Mouse (Mus musculus): ENCODE results near the gene Atrnl1.

- TF ChIP-seq POLR2A (IDR thresholded peaks at IDR 0.05; ENCODE audit: low read depth, low read length): no peak
- no peak for TF ChIP-seq CTCF (IDR thresholded peaks at IDR 0.05; ENCODE audit: extremely low read depth, insufficient read depth, insufficient read length, insufficient replicate concordance)
Observed at GRCm38 (mm10) chr19:57621814-57622213, 11.0 kb downstream of the Atrnl1 start.
